Mouse (Mus musculus): ENCODE measurements around the gene Gm44965. TPM values are rescaled to one million over a fixed set of nuclear protein-coding genes. Genes with fewer than 3 reads are reported as not detected.

The Gm44965 gene
- total RNA-seq, 2 experiments from 2014 or later = not detected

- intact Hi-C loops (cut with DNase I) = loop anchor here (2.0 to 10.0 kb wide), 5 partner anchors 27 to 307 kb away; partner anchors contain the start of genes Gimap4 and Gimap5
- DNase-seq = no peak
These were observed 53.9 kb downstream of the Gm44965 start for GRCm38 (mm10) chr6:48647611-48648010.

GRCm38 (mm10) chr6:48648779-48649178 lies 55.0 kb downstream of the Gm44965 start:
- intact Hi-C loops (cut with DNase I) = loop anchor here (5.0 to 10.0 kb wide), 2 partner anchors 209 to 306 kb away; no protein-coding TSS in a partner anchor
- DNase-seq = no peak

DNA sequence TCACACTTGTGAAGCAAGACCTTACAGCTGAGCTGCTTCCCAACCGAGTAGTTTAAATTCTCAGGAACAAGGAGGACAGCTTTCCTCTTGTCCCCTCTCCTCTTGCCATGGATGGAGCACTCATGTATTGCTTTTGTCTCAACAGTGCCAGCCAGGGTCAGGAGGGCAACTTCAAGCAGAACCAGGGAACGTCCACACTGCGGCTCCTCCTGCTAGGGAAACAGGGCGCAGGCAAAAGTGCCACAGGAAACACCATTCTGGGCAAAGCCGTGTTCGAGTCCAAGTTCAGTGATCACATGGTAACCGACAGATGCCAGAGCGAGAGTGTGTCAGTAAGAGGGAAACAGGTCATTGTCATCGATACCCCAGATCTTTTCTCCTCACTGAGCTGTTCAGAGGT lies 56.3 kb downstream of the Gm44965 start:
- intact Hi-C loops (cut with DNase I) = no loop called here
- DNase-seq = no peak

DNA sequence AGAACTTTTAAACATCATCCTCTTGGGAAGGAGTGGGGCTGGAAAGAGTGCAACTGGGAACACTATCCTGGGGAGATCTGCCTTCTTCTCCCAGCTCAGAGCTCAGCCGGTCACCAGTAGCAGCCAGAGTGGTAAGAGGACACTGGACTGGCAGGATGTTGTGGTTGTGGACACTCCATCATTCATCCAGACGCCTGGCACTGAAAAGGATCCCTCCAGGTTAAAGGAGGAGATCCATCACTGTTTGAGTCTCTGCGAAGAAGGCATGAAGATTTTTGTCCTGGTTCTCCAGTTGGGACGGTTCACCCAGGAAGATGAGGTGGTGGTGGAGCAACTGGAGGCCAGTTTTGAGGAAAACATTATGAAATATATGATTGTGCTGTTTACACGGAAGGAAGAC lies 65.0 kb downstream of the Gm44965 start:
- no peak for DNase-seq
- intact Hi-C loops (cut with DNase I) = no loop called here

GRCm38 (mm10) chr6:48664750-48665149 lies 71.0 kb downstream of the Gm44965 start:
- DNase-seq = no peak

GRCm38 (mm10) chr6:48665471-48665870 lies 71.7 kb downstream of the Gm44965 start:
- intact Hi-C loops (cut with DNase I) = no loop called here
- DNase-seq = no peak

More at GRCm38 (mm10) chr6:48664750-48665149, 71.0 kb downstream of the Gm44965 start:
- intact Hi-C loops (cut with DNase I) = no loop called here

- intact Hi-C loops (cut with DNase I) = no loop called here
- no peak for DNase-seq
These were observed 72.4 kb downstream of the Gm44965 start for GRCm38 (mm10) chr6:48666159-48666586.

DNA sequence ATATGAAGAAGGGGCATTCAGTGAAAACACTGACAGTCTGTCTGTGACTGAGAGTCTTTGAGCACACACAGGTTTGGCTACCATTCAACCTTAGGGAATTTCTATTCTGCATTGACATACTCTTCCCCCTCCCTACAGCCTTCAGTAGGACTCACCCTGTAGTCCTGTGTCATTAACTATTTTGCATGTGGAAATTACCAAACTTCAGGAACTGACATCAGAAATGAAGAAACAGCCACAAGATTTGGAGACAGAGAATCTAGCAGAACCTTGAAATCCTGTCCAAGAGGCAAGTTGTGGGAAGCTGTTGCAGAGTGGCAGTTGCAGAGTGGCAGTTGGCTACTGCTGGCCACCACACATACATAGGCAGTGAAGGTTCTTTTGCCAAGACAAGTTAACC lies 74.3 kb downstream of the Gm44965 start:
- intact Hi-C loops (cut with DNase I) = no loop called here
- no peak for DNase-seq

Other genes starting within 250 kb of the Gm44965 start
- gene Krba1, start 198.4 kb upstream of the Gm44965 start, total RNA-seq (2021) = 10 to 100 TPM; 24.9 to 26.5 TPM
- 10 to 100 TPM; 13.8 to 16.4 TPM for gene Zfp467, start 148.1 kb upstream of the Gm44965 start, total RNA-seq (2021)
- gene Sspo, start 145.7 kb upstream of the Gm44965 start, total RNA-seq (2021) = under 1 TPM; 0.43 to 0.51 TPM
- gene Atp6v0e2, start 56.3 kb upstream of the Gm44965 start, total RNA-seq (2021) = 10 to 100 TPM; 17.2 to 18.2 TPM
- 10 to 100 TPM; 12.9 to 14.5 TPM for gene Lrrc61, start 39.1 kb upstream of the Gm44965 start, total RNA-seq (2021)
- 10 to 100 TPM; 87.7 to 93.2 TPM for gene Rarres2, start 21.2 kb upstream of the Gm44965 start, total RNA-seq (2021)
- not detected for gene Gm45021, start 4.3 kb upstream of the Gm44965 start, total RNA-seq (2021)
- 10 to 100 TPM; 24.0 to 27.5 TPM for gene Repin1, start 58 bp upstream of the Gm44965 start, total RNA-seq (2021)
- 1 to 10 TPM; 8.2 to 8.3 TPM for gene Zfp775, start 8.1 kb downstream of the Gm44965 start, total RNA-seq (2021)
- under 1 TPM; 0.24 to 0.67 TPM for gene AI854703, start 32.8 kb downstream of the Gm44965 start, total RNA-seq (2021)
- 10 to 100 TPM in 1 of 2 experiments, 1 to 10 TPM in 1; 8.6 to 11.0 TPM for gene Gimap8, start 53.3 kb downstream of the Gm44965 start, total RNA-seq (2021)
- 1 to 10 TPM; 4.2 to 6.4 TPM for gene Gimap9, start 82.2 kb downstream of the Gm44965 start, total RNA-seq (2021)
- 10 to 100 TPM; 32.2 to 42.6 TPM for gene Gimap4, start 90.6 kb downstream of the Gm44965 start, total RNA-seq (2021)
- gene Gimap6, start 114.3 kb downstream of the Gm44965 start, total RNA-seq (2021) = 10 to 100 TPM; 48.0 to 53.9 TPM
- 1 to 10 TPM; 3.5 to 7.9 TPM for gene Gm28053, start 124.7 kb downstream of the Gm44965 start, total RNA-seq (2021)
- under 1 TPM; 0.22 to 0.24 TPM for gene Gimap7, start 124.7 kb downstream of the Gm44965 start, total RNA-seq (2021)
- 10 to 100 TPM; 14.6 to 15.7 TPM for gene Gimap1, start 145.1 kb downstream of the Gm44965 start, total RNA-seq (2021)
- 1 to 10 TPM; 8.3 to 9.0 TPM for gene Gimap5, start 152.3 kb downstream of the Gm44965 start, total RNA-seq (2021)
- under 1 TPM; 0.67 to 0.68 TPM for gene Gimap3, start 176.9 kb downstream of the Gm44965 start, total RNA-seq (2021)
- 10 to 100 TPM; 18.7 to 23.8 TPM for gene Tmem176a, start 247.0 kb downstream of the Gm44965 start, total RNA-seq (2021)
- 10 to 100 TPM; 62.5 to 63.9 TPM for gene Tmem176b, start 247.6 kb downstream of the Gm44965 start, total RNA-seq (2021)

Data from heart, postnatal 14 days (tissue).